Mouse (Mus musculus): ENCODE results near the gene Zfp598. TPM values are rescaled to one million over a fixed set of nuclear protein-coding genes. Genes with fewer than 3 reads are reported as not detected.

The Zfp598 gene
- polyA plus RNA-seq, 1 experiment from 2014 or later = 23.0 TPM

DNA sequence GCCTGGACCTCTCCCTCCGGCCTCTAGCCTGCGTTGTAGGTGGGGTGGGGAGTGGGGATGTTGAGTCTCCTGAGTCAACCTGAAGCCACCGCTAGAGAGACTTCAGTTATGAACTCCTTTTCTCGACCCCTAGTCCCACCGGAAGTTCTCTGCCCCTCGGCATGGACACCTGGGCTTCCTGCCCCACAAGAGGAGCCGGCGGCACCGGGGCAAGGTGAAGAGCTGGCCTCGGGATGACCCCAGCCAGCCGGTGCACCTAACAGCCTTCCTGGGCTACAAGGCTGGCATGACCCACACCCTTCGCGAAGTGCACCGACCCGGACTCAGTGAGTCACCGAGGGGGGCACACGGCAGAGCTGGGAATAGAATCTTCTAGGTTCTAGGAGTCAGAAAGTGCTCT lies 58.7 kb downstream of the Zfp598 start:
- peaks cover 12% of the 10 kb centered on the region; the same call in 1 of the 2 replicates for H3K27me3 ChIP-seq
- H3K36me3 ChIP-seq = no peaks in the 10 kb centered on the region
- no peak overlapping the region for H3K27ac ChIP-seq
- WGBS = 73% methylated on average over 17 of the region's 17 CpGs
- no peak overlapping the region for H3K9ac ChIP-seq
- peaks cover 5% of the 10 kb centered on the region for H3K4me1 ChIP-seq
- no peak overlapping the region for H3K4me2 ChIP-seq (replicated peaks)
- H3K4me3 ChIP-seq = no peak overlapping the region
- no peaks in the 10 kb centered on the region for H3K9me3 ChIP-seq (replicated peaks)
- ATAC-seq (ENCODE audit: low FRiP score) = no peak

DNA sequence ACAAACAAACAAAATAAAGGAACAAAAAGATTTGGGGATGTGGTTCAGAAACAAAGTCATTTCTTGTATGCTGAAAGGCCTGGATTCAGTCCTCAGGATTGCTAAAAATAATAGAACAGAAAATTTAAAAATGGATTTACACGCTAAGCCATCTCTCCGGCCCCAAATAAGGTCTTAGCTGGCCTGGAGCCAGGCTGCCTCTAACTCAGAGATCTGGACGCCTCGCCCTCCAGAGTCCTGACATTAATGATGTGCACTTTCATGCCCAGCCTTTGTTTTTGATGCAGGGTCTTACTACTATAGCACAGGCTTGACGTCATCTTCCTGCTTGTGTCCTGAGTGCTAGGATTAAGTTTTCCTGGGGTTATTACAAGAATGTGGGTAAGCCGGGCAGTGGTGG lies 59.6 kb downstream of the Zfp598 start:
- Histone ChIP-seq H3K27me3 (peaks cover 12% of the 10 kb centered on the region; the same call in 1 of the 2 replicates), H3K4me1 (no peaks in the 10 kb centered on the region), H3K36me3 (no peaks in the 10 kb centered on the region), H3K4me2 (replicated peaks) (no peak overlapping the region), H3K27ac (no peak overlapping the region), H3K4me3 (no peak overlapping the region), H3K9ac (no peak overlapping the region), H3K9me3 (replicated peaks) (no peaks in the 10 kb centered on the region)
- 86% methylated on average over 6 of the region's 6 CpGs for WGBS
- ATAC-seq (ENCODE audit: low FRiP score) = no peak

DNA sequence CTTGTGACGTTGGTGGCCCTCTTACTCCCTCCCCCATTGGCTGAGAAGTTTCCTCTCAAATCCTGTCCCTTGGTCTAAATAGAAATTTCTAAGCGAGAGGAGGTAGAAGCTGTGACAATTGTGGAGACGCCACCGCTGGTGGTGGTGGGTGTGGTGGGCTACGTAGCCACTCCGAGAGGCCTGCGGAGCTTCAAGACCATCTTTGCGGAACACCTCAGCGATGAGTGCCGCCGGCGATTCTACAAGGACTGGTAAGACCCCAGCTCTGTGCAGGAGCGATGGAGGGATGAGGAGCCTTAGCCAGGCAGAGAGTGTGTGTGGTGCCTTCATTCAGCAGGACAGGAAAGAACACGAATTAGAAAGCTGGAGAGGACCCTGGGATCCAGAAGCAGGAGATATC lies 61.3 kb downstream of the Zfp598 start:
- Histone ChIP-seq H3K36me3 (no peaks in the 10 kb centered on the region), H3K4me3 (no peak overlapping the region), H3K4me2 (replicated peaks) (no peak overlapping the region), H3K4me1 (0 out of 2 replicates have a peak, but pooled peaks cover under 1% of the 10 kb centered on the region), H3K27me3 (peaks cover 12% of the 10 kb centered on the region; the same call in 1 of the 2 replicates), H3K9ac (no peak overlapping the region), H3K9me3 (replicated peaks) (no peaks in the 10 kb centered on the region), H3K27ac (no peak overlapping the region)
- ATAC-seq (ENCODE audit: low FRiP score) = no peak
- 85% methylated on average over 14 of the region's 14 CpGs for WGBS

Other genes with a start within 250 kb of the Zfp598 start
- 59.3 and 62.4 TPM in 2 replicates for gene Eci1, start 243.0 kb upstream of the Zfp598 start, polyA plus RNA-seq (2016; fragmentation: Nextera tagmentation; extraction: Ambion mirVana)
- 4.2 and 7.0 TPM in 2 replicates for gene Dnase1l2, start 226.6 kb upstream of the Zfp598 start, polyA plus RNA-seq (2016; fragmentation: Nextera tagmentation; extraction: Ambion mirVana)
- 35.3 and 39.4 TPM in 2 replicates for gene E4f1, start 199.4 kb upstream of the Zfp598 start, polyA plus RNA-seq (2016; fragmentation: Nextera tagmentation; extraction: Ambion mirVana)
- 52.5 and 57.3 TPM in 2 replicates for gene Pgp, start 199.3 kb upstream of the Zfp598 start, polyA plus RNA-seq (2016; fragmentation: Nextera tagmentation; extraction: Ambion mirVana)
- gene Bricd5, start 195.8 kb upstream of the Zfp598 start, polyA plus RNA-seq (2016; fragmentation: Nextera tagmentation; extraction: Ambion mirVana) = 1.2 TPM in 1 of 2 replicates, not detected in the other
- 35.2 and 36.9 TPM in 2 replicates for gene Mlst8, start 190.6 kb upstream of the Zfp598 start, polyA plus RNA-seq (2016; fragmentation: Nextera tagmentation; extraction: Ambion mirVana)
- 24.2 and 25.0 TPM in 2 replicates for gene Caskin1, start 181.1 kb upstream of the Zfp598 start, polyA plus RNA-seq (2016; fragmentation: Nextera tagmentation; extraction: Ambion mirVana)
- gene Traf7, start 141.7 kb upstream of the Zfp598 start, polyA plus RNA-seq (2016; fragmentation: Nextera tagmentation; extraction: Ambion mirVana) = 86.5 and 87.0 TPM in 2 replicates
- 2.1 and 2.8 TPM in 2 replicates for gene Rab26, start 135.5 kb upstream of the Zfp598 start, polyA plus RNA-seq (2016; fragmentation: Nextera tagmentation; extraction: Ambion mirVana)
- 20.5 and 25.5 TPM in 2 replicates for gene Pkd1, start 119.9 kb upstream of the Zfp598 start, polyA plus RNA-seq (2016; fragmentation: Nextera tagmentation; extraction: Ambion mirVana)
- 85.5 and 86.2 TPM in 2 replicates for gene Tsc2, start 37.1 kb upstream of the Zfp598 start, polyA plus RNA-seq (2016; fragmentation: Nextera tagmentation; extraction: Ambion mirVana)
- gene Nthl1, start 37.0 kb upstream of the Zfp598 start, polyA plus RNA-seq (2016; fragmentation: Nextera tagmentation; extraction: Ambion mirVana) = 14.4 and 15.7 TPM in 2 replicates
- 39.2 and 39.6 TPM in 2 replicates for gene Slc9a3r2, start 19.4 kb upstream of the Zfp598 start, polyA plus RNA-seq (2016; fragmentation: Nextera tagmentation; extraction: Ambion mirVana)
- gene Npw, start 11.2 kb upstream of the Zfp598 start, polyA plus RNA-seq (2016; fragmentation: Nextera tagmentation; extraction: Ambion mirVana) = not detected in 2 replicates
- 30.6 and 32.1 TPM in 2 replicates for gene Syngr3, start 20.3 kb downstream of the Zfp598 start, polyA plus RNA-seq (2016; fragmentation: Nextera tagmentation; extraction: Ambion mirVana)
- gene Gfer, start 26.5 kb downstream of the Zfp598 start, polyA plus RNA-seq (2016; fragmentation: Nextera tagmentation; extraction: Ambion mirVana) = 42.2 and 42.4 TPM in 2 replicates
- gene Noxo1, start 26.5 kb downstream of the Zfp598 start, polyA plus RNA-seq (2016; fragmentation: Nextera tagmentation; extraction: Ambion mirVana) = 3.6 and 4.8 TPM in 2 replicates
- 76.9 and 79.7 TPM in 2 replicates for gene Tbl3, start 38.0 kb downstream of the Zfp598 start, polyA plus RNA-seq (2016; fragmentation: Nextera tagmentation; extraction: Ambion mirVana)
- 0.18 and 0.35 TPM in 2 replicates for gene Rnf151, start 48.4 kb downstream of the Zfp598 start, polyA plus RNA-seq (2016; fragmentation: Nextera tagmentation; extraction: Ambion mirVana)
- gene Rps2, start 48.4 kb downstream of the Zfp598 start, polyA plus RNA-seq (2016; fragmentation: Nextera tagmentation; extraction: Ambion mirVana) = 795 and 841 TPM in 2 replicates
- 199 and 214 TPM in 2 replicates for gene Ndufb10, start 54.8 kb downstream of the Zfp598 start, polyA plus RNA-seq (2016; fragmentation: Nextera tagmentation; extraction: Ambion mirVana)
- not detected in 2 replicates for gene Rpl3l, start 58.1 kb downstream of the Zfp598 start, polyA plus RNA-seq (2016; fragmentation: Nextera tagmentation; extraction: Ambion mirVana)
- 21.8 and 22.6 TPM in 2 replicates for gene Msrb1, start 67.0 kb downstream of the Zfp598 start, polyA plus RNA-seq (2016; fragmentation: Nextera tagmentation; extraction: Ambion mirVana)
- 2.5 and 4.8 TPM in 2 replicates for gene Hs3st6, start 83.3 kb downstream of the Zfp598 start, polyA plus RNA-seq (2016; fragmentation: Nextera tagmentation; extraction: Ambion mirVana)
- gene Meiob, start 134.6 kb downstream of the Zfp598 start, polyA plus RNA-seq (2016; fragmentation: Nextera tagmentation; extraction: Ambion mirVana) = not detected in 2 replicates
- gene Hagh, start 170.5 kb downstream of the Zfp598 start, polyA plus RNA-seq (2016; fragmentation: Nextera tagmentation; extraction: Ambion mirVana) = 32.3 and 32.4 TPM in 2 replicates
- 18.6 and 20.9 TPM in 2 replicates for gene Fahd1, start 180.7 kb downstream of the Zfp598 start, polyA plus RNA-seq (2016; fragmentation: Nextera tagmentation; extraction: Ambion mirVana)
- gene Igfals, start 196.3 kb downstream of the Zfp598 start, polyA plus RNA-seq (2016; fragmentation: Nextera tagmentation; extraction: Ambion mirVana) = 0.23 and 0.36 TPM in 2 replicates
- gene Nubp2, start 216.7 kb downstream of the Zfp598 start, polyA plus RNA-seq (2016; fragmentation: Nextera tagmentation; extraction: Ambion mirVana) = 62.3 and 63.5 TPM in 2 replicates
- gene Spsb3, start 217.0 kb downstream of the Zfp598 start, polyA plus RNA-seq (2016; fragmentation: Nextera tagmentation; extraction: Ambion mirVana) = 51.5 and 54.8 TPM in 2 replicates
- gene Eme2, start 225.4 kb downstream of the Zfp598 start, polyA plus RNA-seq (2016; fragmentation: Nextera tagmentation; extraction: Ambion mirVana) = 39.3 and 45.5 TPM in 2 replicates
- gene Mrps34, start 225.4 kb downstream of the Zfp598 start, polyA plus RNA-seq (2016; fragmentation: Nextera tagmentation; extraction: Ambion mirVana) = 85.1 and 86.7 TPM in 2 replicates
- 49.8 and 50.4 TPM in 2 replicates for gene Nme3, start 226.8 kb downstream of the Zfp598 start, polyA plus RNA-seq (2016; fragmentation: Nextera tagmentation; extraction: Ambion mirVana)

All from hindbrain, embryonic 12.5 days (tissue).